Mouse (Mus musculus) ES-Bruce4 (cell line): ENCODE data around the gene Frmd5. TPM values are rescaled to one million over a fixed set of nuclear protein-coding genes. Genes with fewer than 3 reads are reported as not detected.

Experiments used
- H3K27ac ChIP-seq: 2 replicates; pipeline ENCODE4 v1.5.1; 2012; ENCODE audit warnings: low read length, inconsistent platforms; ENCODE audit not compliant: insufficient read depth
- H3K27me3 ChIP-seq: 2 replicates; pipeline ENCODE4 v1.6.1; 2012; ENCODE audit warnings: mild to moderate bottlenecking, low read length, inconsistent platforms; ENCODE audit not compliant: control insufficient read depth, poor library complexity, insufficient read depth, severe bottlenecking
- H3K36me3 ChIP-seq: 2 replicates; pipeline ENCODE4 v1.6.1; 2012; ENCODE audit warnings: inconsistent platforms, mild to moderate bottlenecking, low read length, moderate library complexity; ENCODE audit not compliant: control insufficient read depth, poor library complexity, insufficient read depth, severe bottlenecking
- H3K4me1 ChIP-seq: one replicate; pipeline ENCODE4 v1.8.1; 2011; ENCODE audit warnings: low read length; ENCODE audit not compliant: control insufficient read depth, insufficient read depth
- H3K4me3 ChIP-seq: 2 replicates; pipeline ENCODE4 v1.5.1; 2011; ENCODE audit warnings: low read depth, mild to moderate bottlenecking, low read length
- H3K9ac ChIP-seq: 2 replicates; pipeline ENCODE4 v1.6.1; 2012; ENCODE audit warnings: low read depth, mild to moderate bottlenecking, inconsistent platforms; ENCODE audit not compliant: poor library complexity, severe bottlenecking
- H3K9me3 ChIP-seq: replicated peaks from 2 replicates; pipeline ENCODE4 v1.6.1; 2012; ENCODE audit warnings: mild to moderate bottlenecking, low read length, inconsistent platforms; ENCODE audit not compliant: control insufficient read depth, poor library complexity, insufficient read depth, severe bottlenecking
- CTCF ChIP-seq: IDR thresholded peaks from one replicate; pipeline ENCODE4 v1.8.1; 2011; ENCODE audit warnings: low read depth, low read length
- EP300 ChIP-seq: IDR thresholded peaks from 2 replicates; pipeline ENCODE4 v1.6.1; 2011; ENCODE audit warnings: low read depth, low read length; ENCODE audit not compliant: insufficient read depth
- POLR2A ChIP-seq: IDR thresholded peaks from one replicate; pipeline ENCODE4 v1.8.1; 2011; ENCODE audit warnings: low read length; ENCODE audit not compliant: insufficient read depth
- polyA plus RNA-seq: library from polyadenylated mRNA; stranded (reverse); fragments of >200 nt; gene quantifications from 2 replicates; pipeline ENCODE4 v1.2.4, GENCODE M21; 2011; ENCODE audit warnings: low read depth; ENCODE audit not compliant: missing spikeins, insufficient read depth, insufficient read length

Frmd5 gene
- polyA plus RNA-seq, 1 experiment = 10.5 TPM

DNA sequence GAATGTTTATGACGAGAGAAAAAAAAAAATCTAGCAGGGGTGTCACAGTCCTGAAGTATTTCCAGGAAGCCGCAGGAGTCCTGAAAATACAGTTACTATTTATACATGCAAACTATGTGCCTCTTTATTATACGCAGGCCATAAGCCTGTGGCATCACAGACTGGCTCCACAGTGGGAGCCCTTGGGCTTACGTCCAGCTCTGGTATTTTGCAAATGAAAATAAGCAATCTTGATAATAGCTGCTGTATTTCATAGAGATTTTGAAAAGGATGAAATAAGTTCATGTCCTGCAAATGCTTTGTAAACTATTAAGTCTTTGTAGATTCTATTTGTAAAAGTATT is 145.8 kb downstream of the Frmd5 start:
- H3K36me3 ChIP-seq = no peaks in the 10 kb centered on the region
- H3K27ac ChIP-seq = no peak overlapping the region
- no peaks in the 10 kb centered on the region for H3K27me3 ChIP-seq
- no peaks in the 10 kb centered on the region for H3K9me3 ChIP-seq
- H3K9ac ChIP-seq = no peak overlapping the region
- H3K4me1 ChIP-seq = no peaks in the 10 kb centered on the region
- TF ChIP-seq POLR2A = no peak
- TF ChIP-seq EP300 = no peak
- TF ChIP-seq CTCF = no peak
- no peak overlapping the region for H3K4me3 ChIP-seq

DNA sequence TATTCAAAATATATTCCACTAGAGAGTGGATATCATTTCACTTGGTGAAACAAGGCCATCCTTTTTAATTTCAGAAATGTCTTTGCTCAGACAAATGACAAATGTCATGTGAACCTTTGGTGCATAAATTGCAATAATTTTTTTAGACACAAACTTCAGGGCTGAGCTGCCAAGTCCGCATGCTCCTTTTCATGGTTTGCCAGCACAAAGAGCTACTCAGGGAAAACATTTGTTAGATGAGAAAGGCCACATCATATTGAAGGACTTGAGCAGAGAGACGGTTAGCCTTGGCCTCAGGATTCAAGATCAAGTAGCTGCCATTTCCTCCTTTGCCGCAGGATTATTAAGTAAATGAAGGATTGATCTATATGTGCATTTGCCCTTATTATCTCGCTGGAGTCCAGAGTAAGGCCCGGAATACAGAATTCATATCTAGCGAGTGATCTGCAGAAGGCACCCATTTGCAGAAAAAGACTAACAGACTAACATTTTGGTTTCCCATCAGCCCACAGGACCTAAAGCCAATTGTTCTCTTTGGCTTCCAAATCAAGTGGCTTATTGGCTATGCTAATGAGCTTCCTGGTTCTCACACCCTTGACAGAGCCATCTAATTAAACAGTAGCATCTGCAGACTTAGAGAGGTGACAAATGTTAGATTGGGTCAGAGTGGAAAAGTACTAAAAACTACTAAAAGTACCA is 146.3 kb downstream of the Frmd5 start:
- Histone ChIP-seq H3K4me3 (no peak overlapping the region), H3K4me1 (no peaks in the 10 kb centered on the region), H3K27me3 (no peaks in the 10 kb centered on the region), H3K36me3 (no peaks in the 10 kb centered on the region), H3K27ac (no peak overlapping the region), H3K9me3 (no peaks in the 10 kb centered on the region), H3K9ac (no peak overlapping the region)
- TF ChIP-seq EP300 (no peak), CTCF (no peak), POLR2A (no peak)

DNA sequence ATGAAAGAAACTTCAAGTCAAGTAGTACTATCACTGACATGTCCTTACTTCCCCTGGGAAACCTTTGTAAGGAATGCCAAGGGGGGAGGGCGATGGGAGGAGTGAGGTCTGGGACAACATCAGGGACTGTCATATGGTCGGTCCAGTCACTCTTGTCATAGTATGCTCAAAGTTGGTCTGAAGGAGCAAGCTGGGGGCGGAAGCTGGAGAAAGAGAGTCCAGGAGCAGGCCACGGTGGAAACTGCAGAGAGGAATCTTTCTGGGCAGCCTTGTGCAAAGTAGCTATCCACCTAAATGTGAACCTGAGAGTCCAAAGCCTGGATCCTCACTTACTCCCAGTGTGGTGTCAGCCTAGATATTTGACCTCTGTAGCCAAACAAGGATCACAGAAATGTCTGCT is 147.5 kb downstream of the Frmd5 start:
- Histone ChIP-seq H3K4me1 (no peaks in the 10 kb centered on the region), H3K27me3 (no peaks in the 10 kb centered on the region), H3K27ac (no peak overlapping the region), H3K4me3 (no peak overlapping the region), H3K9ac (no peak overlapping the region), H3K9me3 (no peaks in the 10 kb centered on the region), H3K36me3 (no peaks in the 10 kb centered on the region)
- TF ChIP-seq CTCF = no peak
- TF ChIP-seq POLR2A = no peak
- TF ChIP-seq EP300 = no peak

DNA sequence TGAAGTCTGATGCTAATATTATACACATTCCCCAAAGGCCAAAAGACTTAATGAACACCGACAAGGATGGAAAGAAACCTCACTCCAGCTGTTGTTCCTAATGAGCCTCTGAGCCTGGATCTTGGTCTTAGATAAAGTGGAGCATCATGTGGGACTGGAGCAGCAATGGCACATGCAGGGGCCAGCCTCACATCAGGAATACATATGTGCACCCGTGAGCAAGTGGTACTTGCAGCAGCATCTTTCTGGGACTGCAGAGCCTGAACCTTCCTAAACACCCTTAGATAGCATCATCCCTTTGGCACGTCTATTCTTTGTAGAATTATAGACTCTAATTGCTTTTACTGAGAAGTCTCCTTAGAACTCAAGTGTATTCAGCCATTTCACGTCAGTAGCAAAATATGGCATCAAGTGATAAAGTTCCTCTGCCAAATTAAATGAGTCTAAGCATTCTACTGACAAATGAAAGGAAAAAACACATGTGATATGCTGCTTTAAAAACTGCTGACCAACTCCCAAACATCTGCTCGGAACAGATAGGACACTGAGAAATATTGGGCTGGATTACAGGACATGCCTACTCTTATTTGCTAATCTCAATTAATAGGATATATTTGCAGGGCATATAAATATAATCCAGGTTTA is 148.6 kb downstream of the Frmd5 start:
- Histone ChIP-seq H3K27me3 (no peaks in the 10 kb centered on the region), H3K27ac (no peak overlapping the region), H3K4me3 (no peak overlapping the region), H3K4me1 (no peaks in the 10 kb centered on the region), H3K9me3 (no peaks in the 10 kb centered on the region), H3K9ac (no peak overlapping the region), H3K36me3 (no peaks in the 10 kb centered on the region)
- no peak for TF ChIP-seq CTCF

DNA sequence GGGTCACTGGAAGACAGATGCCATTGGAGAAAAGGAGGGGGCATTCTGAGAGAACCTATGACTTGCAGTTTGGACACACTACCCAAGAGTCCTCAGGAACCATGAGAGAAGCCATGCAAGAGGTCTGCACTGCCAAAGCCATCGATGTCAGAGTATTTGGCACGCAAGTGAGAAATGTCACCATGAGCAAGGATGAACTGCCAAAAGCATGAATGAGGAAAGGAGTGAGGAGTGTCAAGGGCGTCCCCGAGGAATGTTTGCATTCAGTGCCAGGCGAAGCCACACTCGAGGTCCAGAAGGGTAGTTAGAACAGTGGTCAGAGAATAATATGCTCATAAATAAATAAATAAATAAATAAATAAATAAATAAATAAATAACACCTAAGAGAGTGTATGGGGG is 150.9 kb downstream of the Frmd5 start:
- no peak overlapping the region for H3K4me3 ChIP-seq
- H3K27ac ChIP-seq = no peak overlapping the region
- TF ChIP-seq POLR2A = no peak
- no peak for TF ChIP-seq EP300
- TF ChIP-seq CTCF = no peak
- no peaks in the 10 kb centered on the region for H3K4me1 ChIP-seq
- no peak overlapping the region for H3K9ac ChIP-seq
- no peaks in the 10 kb centered on the region for H3K36me3 ChIP-seq
- H3K9me3 ChIP-seq = no peaks in the 10 kb centered on the region
- H3K27me3 ChIP-seq = no peaks in the 10 kb centered on the region

DNA sequence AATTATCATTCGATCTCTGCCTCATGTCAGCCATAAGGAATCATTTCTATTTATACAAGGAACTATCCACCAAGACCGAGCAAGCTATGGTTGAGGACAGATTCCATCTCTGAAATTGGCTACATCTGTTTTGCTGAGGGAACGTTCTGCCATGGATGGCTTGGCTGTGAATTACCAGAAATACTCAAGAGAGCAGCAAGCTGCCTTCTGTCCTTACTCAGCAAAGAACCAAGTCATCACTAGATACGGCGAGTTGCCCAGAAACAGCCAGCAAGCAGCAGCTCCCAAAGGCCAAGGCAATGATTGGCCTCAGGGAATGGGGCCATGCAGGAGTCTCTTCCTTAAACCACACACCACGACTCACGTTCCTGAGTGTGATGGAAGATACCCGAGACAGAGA is 151.8 kb downstream of the Frmd5 start:
- H3K4me3 ChIP-seq = no peak overlapping the region
- no peaks in the 10 kb centered on the region for H3K4me1 ChIP-seq
- TF ChIP-seq EP300 (no peak), CTCF (no peak), POLR2A (no peak)
- no peaks in the 10 kb centered on the region for H3K9me3 ChIP-seq
- no peaks in the 10 kb centered on the region for H3K27me3 ChIP-seq
- H3K9ac ChIP-seq = no peak overlapping the region
- H3K27ac ChIP-seq = no peak overlapping the region
- no peaks in the 10 kb centered on the region for H3K36me3 ChIP-seq
